Mouse (Mus musculus): Measurements from ENCODE around the gene Lbhd2. TPM values are rescaled to one million over a fixed set of nuclear protein-coding genes. Genes with fewer than 3 reads are reported as not detected.

Lbhd2 gene
- total and polyA plus RNA-seq, 3 experiments, result not detected

DNA sequence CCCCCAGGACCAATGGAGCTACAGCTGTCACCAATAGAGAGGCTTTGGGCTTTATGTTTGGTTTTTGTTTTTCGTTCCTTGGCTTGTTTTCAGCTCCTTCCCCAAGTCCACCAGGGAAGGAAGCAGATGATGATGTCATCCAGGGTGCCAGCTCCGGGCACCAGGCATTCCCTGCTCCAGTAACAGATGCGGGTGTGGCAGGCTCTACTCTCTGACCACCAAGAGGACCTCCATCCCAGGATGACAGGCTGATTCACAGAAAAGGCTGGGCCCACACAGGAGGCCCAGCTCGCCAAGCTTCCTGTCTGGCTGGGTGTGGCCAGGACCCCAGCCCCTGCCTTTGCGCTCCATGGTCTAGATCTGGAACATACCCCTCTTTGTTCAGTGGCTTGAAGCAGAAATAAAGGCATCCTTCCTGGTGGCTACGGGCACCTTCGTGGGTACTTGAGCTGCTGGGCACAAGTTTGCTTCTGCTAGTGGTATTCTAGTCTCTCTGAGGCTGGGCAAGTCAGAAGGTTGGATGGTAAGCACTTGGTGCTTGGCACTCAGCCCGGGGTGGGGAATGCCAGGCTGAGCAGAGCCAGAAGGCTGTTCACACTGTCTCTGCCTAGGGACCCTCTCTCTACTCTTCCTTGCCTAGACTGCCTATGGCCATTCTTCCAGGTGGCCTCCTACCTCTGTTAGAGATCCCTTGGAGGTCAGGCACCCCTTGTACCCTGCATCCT lies 5.2 kb downstream of the Lbhd2 start:
- DNase-seq, result peak in 1 of 2 experiments; percentile 44
- WGBS, result 56% methylated on average over 8 of the region's 8 CpGs
- H3K27ac ChIP-seq, result no peak overlapping the region
- no peak overlapping the region for H3K9ac ChIP-seq (ENCODE audit: low read depth, low read length)
- no peak overlapping the region for H3K4me3 ChIP-seq
- H3K79me2 ChIP-seq (replicated peaks; ENCODE audit: control insufficient read depth, insufficient read depth, low read length), result no peaks in the 10 kb centered on the region
- no peaks in the 10 kb centered on the region for H3K36me3 ChIP-seq (ENCODE audit: control insufficient read depth, insufficient read depth, low read length)
- H3K27me3 ChIP-seq (ENCODE audit: control insufficient read depth, insufficient read depth, low read length), result 0 out of 2 replicates have a peak, but pooled peaks cover 1% of the 10 kb centered on the region
- TF ChIP-seq POLR2A (IDR thresholded peaks at IDR 0.05; ENCODE audit: insufficient read depth, low read depth, low read length) (no peak), CTCF (IDR thresholded peaks at IDR 0.05) (no peak), EP300 (IDR thresholded peaks at IDR 0.05; ENCODE audit: insufficient read depth, low read depth, low read length) (no peak)
- 0 out of 2 replicates have a peak, but pooled peaks cover 1% of the 10 kb centered on the region for H3K4me1 ChIP-seq (ENCODE audit: control insufficient read depth, insufficient read depth, low read length)
- intact Hi-C loops (cut with DNase I), result loop anchor here (5.0 kb wide), 2 partner anchors 74 to 139 kb away; partner anchors contain the start of gene Amn

GRCm38 (mm10) chr12:111412581-111413284 lies 6.1 kb downstream of the Lbhd2 start:
- DNase-seq, result peak in 1 of 2 experiments; percentile 54
- Histone ChIP-seq H3K79me2 (replicated peaks; ENCODE audit: control insufficient read depth, insufficient read depth, low read length) (no peaks in the 10 kb centered on the region), H3K27ac (peak overlapping the region; percentile 74), H3K9ac (ENCODE audit: low read depth, low read length) (peak overlapping the region; percentile 29), H3K4me3 (peak overlapping the region; percentile 56), H3K27me3 (ENCODE audit: control insufficient read depth, insufficient read depth, low read length) (no peaks in the 10 kb centered on the region), H3K36me3 (ENCODE audit: control insufficient read depth, insufficient read depth, low read length) (no peaks in the 10 kb centered on the region), H3K4me1 (ENCODE audit: control insufficient read depth, insufficient read depth, low read length) (peaks cover 4% of the 10 kb centered on the region)
- TF ChIP-seq CTCF (IDR thresholded peaks at IDR 0.05), result peak; percentile 44
- TF ChIP-seq EP300 (IDR thresholded peaks at IDR 0.05; ENCODE audit: insufficient read depth, low read depth, low read length), result no peak
- WGBS, result 9% methylated on average over 12 of the region's 12 CpGs
- intact Hi-C loops (cut with DNase I), result loop anchor here (1.0 to 5.0 kb wide), 3 partner anchors 11 to 140 kb away; partner anchors contain the start of gene Amn

DNA sequence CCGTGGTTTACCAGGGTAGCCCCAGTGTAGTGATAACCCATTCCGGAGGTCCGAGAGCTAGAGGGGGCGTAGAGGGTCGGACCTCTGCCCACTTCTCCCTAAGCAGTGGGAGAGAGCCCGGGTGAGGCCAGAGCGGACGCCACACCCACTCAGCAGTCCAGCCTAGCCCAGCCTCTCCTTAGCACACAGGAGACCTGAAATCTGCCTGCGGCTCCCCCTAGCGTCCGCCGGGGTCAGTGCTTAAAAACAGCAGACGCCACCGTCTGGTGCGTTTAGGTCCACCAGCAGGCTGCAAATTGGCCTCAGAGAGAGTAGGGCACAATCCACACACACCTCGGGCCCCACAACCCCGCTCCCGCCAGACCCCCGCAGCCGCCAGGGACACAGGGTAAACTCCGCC lies 6.7 kb downstream of the Lbhd2 start:
- no peaks in the 10 kb centered on the region for H3K36me3 ChIP-seq (ENCODE audit: control insufficient read depth, insufficient read depth, low read length)
- WGBS, result 1% methylated on average over 21 of the region's 21 CpGs
- TF ChIP-seq EP300 (IDR thresholded peaks at IDR 0.05; ENCODE audit: insufficient read depth, low read depth, low read length) (peak; percentile 72; the same call in 1 of the 2 replicates), CTCF (IDR thresholded peaks at IDR 0.05) (peak; percentile 98; the same call in 1 of the 2 replicates), POLR2A (IDR thresholded peaks at IDR 0.05; ENCODE audit: insufficient read depth, low read depth, low read length) (no peak)
- peak overlapping the region; percentile 74 for H3K27ac ChIP-seq
- intact Hi-C loops (cut with DNase I), result loop anchor here (1.0 to 5.0 kb wide), 3 partner anchors 12 to 141 kb away; partner anchors contain the start of gene Amn
- H3K4me3 ChIP-seq, result peak overlapping the region; percentile 56
- H3K27me3 ChIP-seq (ENCODE audit: control insufficient read depth, insufficient read depth, low read length), result no peaks in the 10 kb centered on the region
- peak; percentile 90 to 92 for DNase-seq
- peaks cover 6% of the 10 kb centered on the region for H3K4me1 ChIP-seq (ENCODE audit: control insufficient read depth, insufficient read depth, low read length)
- no peaks in the 10 kb centered on the region for H3K79me2 ChIP-seq (replicated peaks; ENCODE audit: control insufficient read depth, insufficient read depth, low read length)
- peak overlapping the region; percentile 29 for H3K9ac ChIP-seq (ENCODE audit: low read depth, low read length)

DNA sequence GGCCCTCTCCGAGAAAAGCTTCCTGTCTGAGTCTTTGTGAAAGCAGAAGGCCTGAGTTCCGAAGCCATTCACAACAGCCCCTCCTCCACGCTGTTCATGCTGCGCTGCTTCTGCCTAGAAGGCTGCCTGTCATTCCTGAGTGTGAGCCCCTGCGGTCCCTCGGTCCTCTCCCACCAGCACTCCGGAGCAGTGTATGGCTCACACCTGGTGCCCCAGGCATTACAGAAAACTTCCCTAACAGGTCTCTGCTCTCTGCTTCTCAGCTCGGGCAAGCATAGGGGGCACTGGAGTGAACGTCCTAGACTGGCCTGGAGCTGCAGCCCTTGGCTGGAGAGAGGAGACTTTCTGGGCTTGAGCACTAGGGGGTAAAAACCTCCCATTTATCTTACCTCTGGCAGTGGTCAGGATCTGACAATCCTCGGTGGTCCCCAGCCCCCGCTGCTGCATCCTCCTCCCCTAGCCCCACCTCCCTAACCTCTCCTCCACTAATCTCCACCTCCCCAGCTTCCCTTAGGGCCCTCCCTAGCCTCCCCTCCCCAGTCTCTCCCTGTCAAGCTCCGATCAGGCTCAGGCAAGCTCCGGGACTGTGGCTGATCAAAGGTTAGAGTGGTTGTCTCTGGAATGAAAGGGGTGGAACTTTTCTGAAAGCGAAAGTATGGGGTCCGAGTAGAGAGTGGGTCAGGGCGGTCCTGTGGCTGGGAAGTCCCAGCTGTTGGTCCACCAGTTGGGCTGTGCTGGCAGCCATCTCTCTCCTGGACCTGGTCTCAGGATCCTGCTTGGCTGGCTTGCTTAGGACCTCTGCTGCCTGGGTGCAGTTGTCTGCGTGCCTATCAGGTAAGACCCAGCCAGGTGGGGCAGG lies 10.5 kb downstream of the Lbhd2 start, which contains the start of gene Exoc3l4:
Gene Exoc3l4 (plus strand): TSS at position 97 of the 859 bp plus-strand sequence.
- Histone ChIP-seq H3K9ac (ENCODE audit: low read depth, low read length) (peak within 1 kb of the TSS; percentile 9), H3K79me2 (replicated peaks; ENCODE audit: control insufficient read depth, insufficient read depth, low read length) (no peaks in the 10 kb centered on the region), H3K4me3 (peak within 1 kb of the TSS; percentile 46), H3K27me3 (ENCODE audit: control insufficient read depth, insufficient read depth, low read length) (no peaks in the 10 kb centered on the region), H3K4me1 (ENCODE audit: control insufficient read depth, insufficient read depth, low read length) (peaks cover 6% of the 10 kb centered on the region), H3K36me3 (ENCODE audit: control insufficient read depth, insufficient read depth, low read length) (no peaks in the 10 kb centered on the region), H3K27ac (no peak within 1 kb of the TSS; the same call in 1 of the 2 replicates)
- intact Hi-C loops (cut with DNase I), result no loop called here
- no peak for TF ChIP-seq EP300 (IDR thresholded peaks at IDR 0.05; ENCODE audit: insufficient read depth, low read depth, low read length)
- TF ChIP-seq POLR2A (IDR thresholded peaks at IDR 0.05; ENCODE audit: insufficient read depth, low read depth, low read length), result 0 out of 2 replicates have a peak, but pooled peaks have one; percentile 25
- WGBS, result 8% methylated on average over 17 of the region's 17 CpGs
- DNase-seq, result peak; percentile 43 to 55

- TF ChIP-seq CTCF (IDR thresholded peaks at IDR 0.05), result no peak
- TF ChIP-seq EP300 (IDR thresholded peaks at IDR 0.05; ENCODE audit: insufficient read depth, low read depth, low read length), result no peak
- no peak for TF ChIP-seq POLR2A (IDR thresholded peaks at IDR 0.05; ENCODE audit: insufficient read depth, low read depth, low read length)
- DNase-seq, result no peak
- Histone ChIP-seq H3K79me2 (replicated peaks; ENCODE audit: control insufficient read depth, insufficient read depth, low read length) (no peaks in the 10 kb centered on the region), H3K9ac (ENCODE audit: low read depth, low read length) (no peak overlapping the region), H3K27me3 (ENCODE audit: control insufficient read depth, insufficient read depth, low read length) (no peaks in the 10 kb centered on the region), H3K36me3 (ENCODE audit: control insufficient read depth, insufficient read depth, low read length) (no peaks in the 10 kb centered on the region), H3K4me1 (ENCODE audit: control insufficient read depth, insufficient read depth, low read length) (peaks cover 5% of the 10 kb centered on the region), H3K4me3 (no peak overlapping the region), H3K27ac (no peak overlapping the region)
- 84% methylated on average over 5 of the region's 5 CpGs for WGBS
- intact Hi-C loops (cut with DNase I), result no loop called here
Observed at GRCm38 (mm10) chr12:111419918-111420317, 13.3 kb downstream of the Lbhd2 start.

All from heart, adult 2 months (tissue).